Mouse (Mus musculus) granulocyte monocyte progenitor cell, adult 5-6 weeks (primary cell): Measurements from ENCODE around the gene Rab14. TPM values are rescaled to one million over a fixed set of nuclear protein-coding genes. Genes with fewer than 3 reads are reported as not detected.

Experiments used
- ATAC-seq: replicated peaks from 2 replicates; pipeline ENCODE4 v1.8.0; 2016; ENCODE audit warnings: mild to moderate bottlenecking, moderate TSS enrichment, inconsistent platforms; ENCODE audit not compliant: poor library complexity, severe bottlenecking
- total RNA-seq, 2 experiments: library from RNA; stranded (forward) in 1 of 2; stranded (reverse) in 1 of 2; fragments of 200-712, 200-1000 nt in 1 of 2; fragments of >200 nt in 1 of 2; fragmentation: Nextera tagmentation in 1 of 2; gene quantifications; 2 replicates each; pipeline ENCODE4 v1.2.3; 2014 to 2017

Gene Rab14
- total RNA-seq (2014; fragmentation: Nextera tagmentation) (102 and 118 TPM in 2 replicates), total RNA-seq (2017) (102 and 136 TPM in 2 replicates)

GRCm38 (mm10) chr2:35200898-35201668 lies at the start of gene Rab14:
Rab14 (minus strand) TSS chr2:35201120.
- peak; percentile 91 for ATAC-seq

GRCm38 (mm10) chr2:35247763-35248162 lies 46.8 kb upstream of the Rab14 start:
- ATAC-seq, result no peak

- peak; percentile 68 for ATAC-seq
Measured at GRCm38 (mm10) chr2:35244241-35244640, 43.3 kb upstream of the Rab14 start.

- no peak for ATAC-seq
Measured at GRCm38 (mm10) chr2:35235021-35235420, 34.1 kb upstream of the Rab14 start.

- peak; percentile 56 for ATAC-seq
Measured at GRCm38 (mm10) chr2:35233898-35234297, 33.0 kb upstream of the Rab14 start.

- peak; percentile 60 for ATAC-seq
Measured at GRCm38 (mm10) chr2:35232595-35233445, 31.9 kb upstream of the Rab14 start.

- ATAC-seq, result no peak
Measured at GRCm38 (mm10) chr2:35231871-35232270, 31.0 kb upstream of the Rab14 start.

- ATAC-seq, result no peak; the same call in 1 of the 2 replicates
Measured at GRCm38 (mm10) chr2:35230215-35230614, 29.3 kb upstream of the Rab14 start.

- no peak for ATAC-seq
Measured at GRCm38 (mm10) chr2:35228145-35228544, 27.2 kb upstream of the Rab14 start.

- ATAC-seq, result no peak
Measured at GRCm38 (mm10) chr2:35224285-35224684, 23.4 kb upstream of the Rab14 start.

GRCm38 (mm10) chr2:35222822-35223391 lies 22.0 kb upstream of the Rab14 start:
- peak; percentile 57 for ATAC-seq

GRCm38 (mm10) chr2:35218736-35219135 lies 17.8 kb upstream of the Rab14 start:
- no peak for ATAC-seq

GRCm38 (mm10) chr2:35216701-35217100 lies 15.8 kb upstream of the Rab14 start:
- ATAC-seq, result no peak

- ATAC-seq, result no peak
Measured at GRCm38 (mm10) chr2:35215363-35215762, 14.4 kb upstream of the Rab14 start.

- peak; percentile 84 for ATAC-seq
Measured at GRCm38 (mm10) chr2:35214881-35215358, 14.0 kb upstream of the Rab14 start.

GRCm38 (mm10) chr2:35213345-35213910 lies 12.5 kb upstream of the Rab14 start:
- ATAC-seq, result no peak

- ATAC-seq, result no peak
Measured at GRCm38 (mm10) chr2:35211681-35212080, 10.8 kb upstream of the Rab14 start.

- ATAC-seq, result peak; percentile 92
Measured at GRCm38 (mm10) chr2:35208931-35209665, 8.2 kb upstream of the Rab14 start.

- no peak for ATAC-seq
Measured at GRCm38 (mm10) chr2:35208054-35208453, 7.1 kb upstream of the Rab14 start.

- no peak for ATAC-seq
Measured at GRCm38 (mm10) chr2:35206761-35207160, 5.8 kb upstream of the Rab14 start.
